Mouse (Mus musculus) lung, postnatal 0 days (tissue): ENCODE results near the gene Inf2.

Experiments used
- CTCF ChIP-seq: IDR thresholded peaks from 2 replicates; pipeline ENCODE4 v1.5.1; 2016; ENCODE audit warnings: antibody characterized with exemption, mild to moderate bottlenecking
- EP300 ChIP-seq: IDR thresholded peaks from 2 replicates; pipeline ENCODE4 v1.6.1; 2016; ENCODE audit warnings: antibody characterized with exemption, mild to moderate bottlenecking, control low read depth

DNA sequence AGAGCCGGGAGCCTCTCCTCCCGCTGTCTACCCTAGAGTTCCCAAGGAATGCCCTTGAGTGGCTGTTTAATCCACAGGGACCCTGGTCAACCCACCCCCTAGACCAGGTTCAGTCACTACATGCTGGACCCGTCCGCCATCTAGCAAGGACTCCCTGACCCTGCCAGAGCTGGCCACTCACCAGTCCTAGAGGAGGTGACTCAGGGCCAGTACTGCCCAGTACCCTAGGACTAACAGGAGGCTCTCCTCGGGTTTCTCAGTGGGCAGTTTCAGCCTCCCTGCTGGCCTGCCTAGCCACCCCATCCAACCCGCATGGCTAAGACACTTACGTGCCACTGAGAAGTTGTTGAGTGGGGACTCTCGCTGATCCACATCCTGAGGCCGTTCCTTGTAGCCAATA, 73.3 kb downstream of the Inf2 start:
- TF ChIP-seq CTCF (no peak), EP300 (no peak)
